Mouse (Mus musculus): ENCODE results near the gene Gm17268. TPM values are rescaled to one million over a fixed set of nuclear protein-coding genes. Genes with fewer than 3 reads are reported as not detected.

The Gm17268 gene
- polyA plus RNA-seq, 1 experiment from 2014 or later: not detected

- 77% methylated on average over 2 of the region's 2 CpGs for WGBS
- H3K27me3 ChIP-seq: no peaks in the 10 kb centered on the region
- no peaks in the 10 kb centered on the region for H3K9me3 ChIP-seq (replicated peaks)
- peaks cover 16% of the 10 kb centered on the region; the same call in 1 of the 2 replicates for H3K4me1 ChIP-seq
- no peak overlapping the region for H3K4me3 ChIP-seq (replicated peaks)
- H3K36me3 ChIP-seq: no peaks in the 10 kb centered on the region
- ATAC-seq (ENCODE audit: insufficient number of reproducible peaks, low FRiP score, low TSS enrichment, low read depth): no peak
- no peak overlapping the region for H3K9ac ChIP-seq
- no peak overlapping the region for H3K27ac ChIP-seq (replicated peaks)
- H3K4me2 ChIP-seq (replicated peaks): no peak overlapping the region
Observed at GRCm38 (mm10) chr11:82030171-82030570, 8.2 kb downstream of the Gm17268 start.

GRCm38 (mm10) chr11:82023769-82024168 is 14.6 kb downstream of the Gm17268 start:
- no peak overlapping the region for H3K4me3 ChIP-seq (replicated peaks)
- H3K4me2 ChIP-seq (replicated peaks): no peak overlapping the region
- no peak overlapping the region for H3K9ac ChIP-seq
- no peak for ATAC-seq (ENCODE audit: insufficient number of reproducible peaks, low FRiP score, low TSS enrichment, low read depth)
- no peaks in the 10 kb centered on the region for H3K27me3 ChIP-seq
- H3K36me3 ChIP-seq: no peaks in the 10 kb centered on the region
- H3K27ac ChIP-seq (replicated peaks): no peak overlapping the region
- H3K9me3 ChIP-seq (replicated peaks): no peaks in the 10 kb centered on the region
- no peaks in the 10 kb centered on the region for H3K4me1 ChIP-seq
- 66% methylated on average over 4 of the region's 4 CpGs for WGBS

DNA sequence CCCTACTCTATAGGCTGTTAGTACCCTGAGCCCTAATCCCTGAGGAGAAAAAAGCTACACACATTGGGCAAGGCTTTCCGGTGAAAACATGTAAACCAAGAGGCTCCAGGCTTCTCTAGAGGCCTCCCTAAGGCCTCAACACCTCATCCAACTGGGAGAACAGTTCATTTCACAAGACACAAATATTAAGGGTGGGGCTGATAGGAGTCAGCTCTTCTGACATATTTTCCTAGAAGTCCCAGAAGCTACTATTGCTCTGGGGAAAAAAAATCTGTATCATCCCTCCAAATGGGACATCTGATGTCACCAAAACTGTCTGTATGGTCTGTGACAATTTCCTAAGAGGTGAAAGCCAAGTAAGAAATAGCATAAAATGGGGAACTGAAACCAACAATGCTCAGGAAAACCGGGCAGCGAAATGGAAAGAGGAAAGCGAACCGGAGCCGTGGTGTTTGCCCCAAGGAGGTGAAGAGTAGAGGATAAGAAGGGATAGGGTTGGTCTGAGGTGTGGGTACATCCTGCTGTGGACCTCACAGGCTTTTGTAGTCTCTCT is 15.8 kb downstream of the Gm17268 start:
- H3K4me1 ChIP-seq: no peaks in the 10 kb centered on the region
- no peak overlapping the region for H3K27ac ChIP-seq (replicated peaks)
- H3K9me3 ChIP-seq (replicated peaks): no peaks in the 10 kb centered on the region
- ATAC-seq (ENCODE audit: insufficient number of reproducible peaks, low FRiP score, low TSS enrichment, low read depth): no peak
- 88% methylated on average over 6 of the region's 6 CpGs for WGBS
- no peak overlapping the region for H3K4me2 ChIP-seq (replicated peaks)
- H3K27me3 ChIP-seq: no peaks in the 10 kb centered on the region
- no peak overlapping the region for H3K9ac ChIP-seq
- no peak overlapping the region for H3K4me3 ChIP-seq (replicated peaks)
- H3K36me3 ChIP-seq: no peaks in the 10 kb centered on the region

- Histone ChIP-seq H3K27me3 (no peaks in the 10 kb centered on the region), H3K4me1 (no peaks in the 10 kb centered on the region), H3K27ac (replicated peaks) (no peak overlapping the region), H3K36me3 (no peaks in the 10 kb centered on the region), H3K9me3 (replicated peaks) (no peaks in the 10 kb centered on the region), H3K4me2 (replicated peaks) (no peak overlapping the region), H3K9ac (no peak overlapping the region), H3K4me3 (replicated peaks) (no peak overlapping the region)
- 65% methylated on average over 3 of the region's 3 CpGs for WGBS
- ATAC-seq (ENCODE audit: insufficient number of reproducible peaks, low FRiP score, low TSS enrichment, low read depth): no peak
Observed at GRCm38 (mm10) chr11:82021406-82021805, 17.0 kb downstream of the Gm17268 start.

DNA sequence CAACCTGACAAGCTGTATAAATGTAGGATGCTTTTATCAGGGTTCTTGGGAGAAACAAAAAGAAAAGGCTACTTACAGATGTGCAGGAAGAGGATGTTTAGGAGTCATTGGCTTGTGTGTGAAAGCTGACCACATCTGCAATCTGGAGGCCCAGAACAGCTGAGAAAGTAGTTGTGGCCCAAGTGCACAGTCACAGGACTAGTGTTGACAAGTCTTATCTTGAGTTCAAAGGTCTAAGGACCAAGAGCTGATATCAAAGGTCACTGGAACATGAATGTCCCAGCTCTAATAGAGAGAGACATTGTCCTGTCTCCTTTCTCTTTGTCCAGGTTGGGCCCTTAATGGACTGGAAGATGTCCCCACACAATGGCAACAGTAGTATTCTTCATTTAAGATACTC is 18.6 kb downstream of the Gm17268 start:
- ATAC-seq (ENCODE audit: insufficient number of reproducible peaks, low FRiP score, low TSS enrichment, low read depth): no peak
- H3K9ac ChIP-seq: no peak overlapping the region

DNA sequence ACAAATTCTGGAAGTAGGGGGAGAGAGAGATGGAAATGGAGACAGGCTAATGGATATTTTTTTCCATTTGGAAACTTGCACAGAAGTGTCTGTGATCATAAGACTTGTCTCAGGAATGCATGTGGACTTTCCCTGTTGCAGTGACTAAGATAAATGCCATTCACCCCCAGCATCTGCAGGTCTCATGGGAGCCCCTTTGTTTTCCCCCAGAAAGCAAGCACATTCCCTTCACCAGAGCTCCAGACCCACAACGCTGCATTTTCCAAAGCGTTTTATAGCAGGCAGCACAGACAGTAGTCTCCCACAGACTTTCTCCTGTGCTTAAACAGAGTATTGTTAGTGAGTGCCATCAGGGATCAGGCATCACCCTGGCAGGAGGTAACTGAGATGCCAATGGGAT is 19.0 kb downstream of the Gm17268 start:
- WGBS: 41% methylated on average over 2 of the region's 2 CpGs
- no peaks in the 10 kb centered on the region for H3K9me3 ChIP-seq (replicated peaks)
- H3K36me3 ChIP-seq: no peaks in the 10 kb centered on the region
- H3K4me2 ChIP-seq (replicated peaks): no peak overlapping the region
- ATAC-seq (ENCODE audit: insufficient number of reproducible peaks, low FRiP score, low TSS enrichment, low read depth): no peak
- H3K9ac ChIP-seq: no peak overlapping the region
- no peak overlapping the region for H3K4me3 ChIP-seq (replicated peaks)
- no peaks in the 10 kb centered on the region for H3K4me1 ChIP-seq
- H3K27ac ChIP-seq (replicated peaks): no peak overlapping the region
- no peaks in the 10 kb centered on the region for H3K27me3 ChIP-seq

More for the DNA sequence above, 18.6 kb downstream of the Gm17268 start:
- no peaks in the 10 kb centered on the region for H3K9me3 ChIP-seq (replicated peaks)
- no peak overlapping the region for H3K4me2 ChIP-seq (replicated peaks)
- H3K4me1 ChIP-seq: no peaks in the 10 kb centered on the region
- H3K4me3 ChIP-seq (replicated peaks): no peak overlapping the region
- no peaks in the 10 kb centered on the region for H3K27me3 ChIP-seq
- H3K27ac ChIP-seq (replicated peaks): no peak overlapping the region
- no peaks in the 10 kb centered on the region for H3K36me3 ChIP-seq

DNA sequence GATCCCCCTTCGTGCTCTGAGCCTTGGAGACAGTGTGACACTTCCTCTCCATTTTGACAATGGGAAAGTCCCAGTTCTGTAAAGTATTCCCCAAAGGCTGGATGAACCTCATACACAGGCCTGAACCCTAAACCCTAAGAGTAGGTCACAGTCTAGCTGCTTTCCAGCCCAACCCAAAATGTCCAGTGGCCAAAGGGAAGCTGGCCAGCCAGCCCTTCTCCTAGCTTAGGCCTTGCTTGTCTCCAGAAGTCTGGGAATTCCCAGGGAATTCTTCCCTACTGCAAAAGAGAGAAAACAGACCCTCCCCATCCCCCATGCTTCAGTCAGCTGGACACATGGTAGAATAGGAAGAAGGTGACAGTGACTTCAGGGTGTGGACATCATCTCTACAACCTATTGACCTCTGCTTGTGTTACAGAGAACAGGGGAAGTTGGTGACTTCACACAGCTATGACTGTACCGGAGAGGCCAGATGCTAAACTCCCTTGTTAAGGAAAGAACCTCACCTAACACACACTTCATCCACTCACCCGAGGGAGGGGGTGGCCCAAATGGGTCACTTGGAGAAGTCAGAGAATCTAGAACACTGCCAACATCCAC is 22.1 kb downstream of the Gm17268 start:
- H3K27me3 ChIP-seq: no peaks in the 10 kb centered on the region
- no peak overlapping the region for H3K9ac ChIP-seq
- H3K9me3 ChIP-seq (replicated peaks): no peaks in the 10 kb centered on the region
- no peak overlapping the region for H3K4me3 ChIP-seq (replicated peaks)
- no peak overlapping the region for H3K27ac ChIP-seq (replicated peaks)
- no peak overlapping the region for H3K4me2 ChIP-seq (replicated peaks)
- H3K36me3 ChIP-seq: no peaks in the 10 kb centered on the region
- 0 out of 2 replicates have a peak, but pooled peaks cover 9% of the 10 kb centered on the region for H3K4me1 ChIP-seq
- ATAC-seq (ENCODE audit: insufficient number of reproducible peaks, low FRiP score, low TSS enrichment, low read depth): no peak
- WGBS: 79% methylated on average over 3 of the region's 3 CpGs

DNA sequence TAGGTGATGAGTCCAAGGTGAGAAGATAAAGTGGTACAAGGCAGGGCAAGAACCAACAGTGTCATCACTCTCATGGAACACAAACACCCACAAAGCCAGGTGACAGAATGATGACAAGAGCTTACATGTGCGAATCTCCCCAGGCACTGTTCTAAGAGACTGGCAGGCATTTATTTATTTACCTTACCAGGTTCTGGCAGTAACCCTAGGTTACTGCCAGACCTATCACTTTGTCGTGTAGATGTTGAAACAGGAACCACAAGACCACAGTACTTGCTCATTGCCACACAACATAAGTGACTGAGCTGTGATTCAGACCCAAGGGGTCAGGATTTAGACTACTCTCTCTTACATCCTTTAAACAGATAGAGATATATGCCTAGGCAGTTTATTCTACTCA is 23.3 kb downstream of the Gm17268 start:
- H3K36me3 ChIP-seq: no peaks in the 10 kb centered on the region
- no peak overlapping the region for H3K4me3 ChIP-seq (replicated peaks)
- no peaks in the 10 kb centered on the region for H3K27me3 ChIP-seq
- H3K27ac ChIP-seq (replicated peaks): no peak overlapping the region
- no peak for ATAC-seq (ENCODE audit: insufficient number of reproducible peaks, low FRiP score, low TSS enrichment, low read depth)
- H3K4me2 ChIP-seq (replicated peaks): no peak overlapping the region
- 0 out of 2 replicates have a peak, but pooled peaks cover 14% of the 10 kb centered on the region for H3K4me1 ChIP-seq
- WGBS: 58% methylated on average over 2 of the region's 2 CpGs
- H3K9me3 ChIP-seq (replicated peaks): no peaks in the 10 kb centered on the region
- H3K9ac ChIP-seq: no peak overlapping the region

DNA sequence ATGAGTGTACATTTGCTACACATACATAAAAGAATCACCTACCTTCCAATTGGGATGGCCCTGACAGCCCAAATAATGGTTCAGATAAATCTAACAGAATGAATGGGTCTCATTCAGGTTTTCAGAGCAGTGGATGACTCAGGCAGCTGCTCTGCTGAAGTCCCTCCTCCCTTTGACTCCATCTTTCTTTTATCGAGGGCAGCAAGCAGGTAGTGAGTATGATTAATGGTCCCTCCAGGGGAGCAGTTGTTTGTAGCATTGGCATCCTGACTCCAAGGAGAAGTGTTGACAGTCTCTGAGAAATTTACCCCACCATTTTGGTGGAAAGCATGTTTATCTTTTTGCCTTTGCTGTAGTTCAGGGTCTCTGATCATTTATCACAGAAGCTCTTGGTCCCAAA is 24.6 kb downstream of the Gm17268 start:
- Histone ChIP-seq H3K27ac (replicated peaks) (no peak overlapping the region), H3K36me3 (no peaks in the 10 kb centered on the region), H3K27me3 (no peaks in the 10 kb centered on the region), H3K4me3 (replicated peaks) (no peak overlapping the region), H3K4me2 (replicated peaks) (no peak overlapping the region), H3K9me3 (replicated peaks) (no peaks in the 10 kb centered on the region), H3K9ac (no peak overlapping the region), H3K4me1 (0 out of 2 replicates have a peak, but pooled peaks cover 14% of the 10 kb centered on the region)
- WGBS: 68% methylated on average over 1 of the region's 1 CpGs
- ATAC-seq (ENCODE audit: insufficient number of reproducible peaks, low FRiP score, low TSS enrichment, low read depth): no peak

GRCm38 (mm10) chr11:82011411-82012193 is 26.8 kb downstream of the Gm17268 start:
- WGBS: 43% methylated on average over 8 of the region's 8 CpGs
- H3K9me3 ChIP-seq (replicated peaks): no peaks in the 10 kb centered on the region
- ATAC-seq (ENCODE audit: insufficient number of reproducible peaks, low FRiP score, low TSS enrichment, low read depth): no peak; the same call in none of the 2 replicates
- no peak overlapping the region for H3K9ac ChIP-seq
- no peak overlapping the region for H3K4me3 ChIP-seq (replicated peaks)
- H3K4me2 ChIP-seq (replicated peaks): no peak overlapping the region
- 0 out of 2 replicates have a peak, but pooled peaks cover 14% of the 10 kb centered on the region for H3K4me1 ChIP-seq
- peaks cover 3% of the 10 kb centered on the region; the same call in 1 of the 2 replicates for H3K27me3 ChIP-seq
- H3K27ac ChIP-seq (replicated peaks): no peak overlapping the region
- H3K36me3 ChIP-seq: no peaks in the 10 kb centered on the region

DNA sequence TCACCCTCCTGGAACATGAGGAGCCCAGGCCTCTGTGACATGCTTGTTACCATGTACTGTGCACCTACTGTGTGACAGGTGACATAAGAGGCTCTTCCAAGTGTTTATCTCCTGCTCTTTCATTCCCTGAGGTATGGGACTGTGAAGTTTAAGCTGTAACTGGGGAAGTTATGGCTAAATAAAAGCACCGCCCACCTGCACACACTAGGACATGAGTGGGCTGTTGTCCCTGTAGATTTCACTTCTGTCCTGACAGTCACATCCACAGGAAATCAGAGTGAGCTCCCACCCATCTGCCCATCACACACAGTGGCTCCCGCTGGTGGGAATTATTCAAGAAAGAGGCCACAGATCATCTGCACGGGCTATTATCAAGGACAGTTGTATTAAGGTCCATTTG is 28.2 kb downstream of the Gm17268 start:
- H3K9me3 ChIP-seq (replicated peaks): no peaks in the 10 kb centered on the region
- H3K27me3 ChIP-seq: peaks cover 3% of the 10 kb centered on the region; the same call in 1 of the 2 replicates
- H3K4me2 ChIP-seq (replicated peaks): no peak overlapping the region
- WGBS: 86% methylated on average over 3 of the region's 3 CpGs
- no peaks in the 10 kb centered on the region for H3K36me3 ChIP-seq
- H3K9ac ChIP-seq: no peak overlapping the region
- H3K4me3 ChIP-seq (replicated peaks): no peak overlapping the region
- H3K27ac ChIP-seq (replicated peaks): no peak overlapping the region
- no peak for ATAC-seq (ENCODE audit: insufficient number of reproducible peaks, low FRiP score, low TSS enrichment, low read depth)
- 0 out of 2 replicates have a peak, but pooled peaks cover 14% of the 10 kb centered on the region for H3K4me1 ChIP-seq
